Mouse (Mus musculus) forelimb bud, embryonic 11.5 days (tissue): ENCODE measurements around the gene Ddr2.

Source experiments
- DNase-seq: peaks from one replicate; pipeline ENCODE4 v3.0.0-alpha.2; 2012; ENCODE audit warnings: low read depth, low spot score

The Ddr2 gene

DNA sequence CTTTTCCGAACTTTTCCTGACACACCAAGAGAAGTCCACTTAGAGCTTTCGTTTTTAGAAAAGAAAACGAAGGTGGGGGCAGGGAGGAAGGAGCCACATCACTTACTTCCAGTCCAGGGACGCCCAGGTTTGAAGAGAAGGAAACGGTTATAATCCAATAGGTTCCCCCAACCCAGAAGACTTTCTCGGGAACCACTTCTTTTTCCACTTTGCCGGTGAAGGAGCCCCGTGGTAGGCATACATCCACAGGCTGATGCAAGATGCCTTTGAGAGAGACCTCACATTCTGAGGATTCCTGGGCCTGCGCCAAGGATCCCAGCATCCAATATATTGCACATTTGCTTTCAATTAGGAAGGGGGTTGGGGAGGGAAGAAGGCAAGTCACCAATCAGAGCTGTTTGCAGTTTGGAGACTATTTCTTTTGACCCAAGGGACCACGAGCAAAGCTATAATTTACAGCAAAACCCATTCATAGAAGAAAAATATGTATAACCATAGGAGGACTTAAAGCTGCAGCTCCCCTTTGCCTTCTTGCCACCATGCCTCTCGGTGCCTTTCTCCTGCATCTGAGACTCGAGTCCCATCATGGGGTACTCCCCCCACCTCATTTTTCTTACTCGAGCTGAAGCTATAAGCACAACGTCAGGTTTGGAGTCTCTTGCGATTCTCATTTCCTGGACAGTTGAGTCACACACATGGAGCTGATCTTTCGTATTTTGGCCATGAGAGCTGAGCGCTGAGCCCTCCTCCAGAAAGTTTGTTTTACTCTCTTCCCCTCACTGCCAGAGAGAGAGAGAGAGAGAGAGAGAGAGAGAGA is at the start of gene Ddr2:
TSS of gene Ddr2 (minus strand) at position 247 of the 817 bp plus-strand sequence.
- peak; percentile 89 for DNase-seq

DNA sequence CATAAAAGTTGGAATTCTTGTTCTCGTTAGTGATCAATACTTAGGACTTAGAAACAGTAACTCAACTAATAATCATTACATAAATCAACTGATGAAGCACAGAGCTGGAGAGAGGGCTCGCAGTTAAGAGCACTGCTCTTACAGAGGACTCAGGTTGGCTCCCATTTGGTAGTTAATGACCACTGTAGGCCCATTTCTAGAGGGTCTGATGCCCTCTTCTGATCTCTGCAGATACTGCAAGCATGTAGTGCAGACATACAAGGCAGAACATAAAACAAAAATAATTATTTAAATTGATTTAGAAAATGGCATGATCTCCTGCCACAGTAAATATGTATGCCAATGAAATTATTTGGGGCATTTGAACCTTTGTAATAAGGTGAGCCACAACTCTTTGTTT is 49.1 kb upstream of the Ddr2 start:
- no peak for DNase-seq

DNA sequence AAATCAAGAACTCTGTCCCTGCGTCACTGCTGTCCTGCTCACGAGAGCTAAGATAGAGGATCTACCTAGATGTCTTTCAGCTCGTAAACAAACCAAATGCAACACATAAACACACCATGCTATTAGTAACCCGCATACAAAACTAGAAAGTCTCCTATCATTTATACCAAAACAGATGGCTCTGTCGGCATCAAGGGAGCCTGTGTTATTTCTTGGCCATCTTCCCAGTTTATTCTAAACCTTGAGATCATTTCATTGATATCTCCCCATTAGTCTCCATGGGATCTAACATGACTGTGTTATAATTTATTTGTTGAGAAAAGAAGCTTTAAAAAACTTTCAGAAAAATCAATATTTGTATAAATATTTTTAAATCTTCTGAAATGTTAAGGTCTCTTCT is 45.2 kb upstream of the Ddr2 start:
- DNase-seq: no peak

DNA sequence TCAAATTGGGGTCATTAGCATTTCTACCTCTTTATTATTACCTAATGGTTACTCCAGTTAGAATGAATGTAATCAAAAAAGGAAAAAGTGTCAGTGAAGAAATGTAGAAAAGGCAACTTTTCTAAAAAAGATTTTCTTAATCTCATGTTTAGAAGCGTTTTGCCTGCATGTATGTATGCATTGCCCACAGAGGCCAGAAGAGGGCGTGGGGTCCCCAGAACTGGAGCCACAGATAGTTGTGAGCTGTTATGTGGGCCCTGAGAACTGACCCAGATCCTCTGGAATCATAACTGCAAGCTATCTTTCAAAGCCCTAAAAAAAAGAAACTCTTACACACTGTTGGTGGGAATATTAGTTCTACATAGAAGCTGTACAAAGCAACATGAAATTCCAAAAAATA is 44.7 kb upstream of the Ddr2 start:
- no peak for DNase-seq

DNA sequence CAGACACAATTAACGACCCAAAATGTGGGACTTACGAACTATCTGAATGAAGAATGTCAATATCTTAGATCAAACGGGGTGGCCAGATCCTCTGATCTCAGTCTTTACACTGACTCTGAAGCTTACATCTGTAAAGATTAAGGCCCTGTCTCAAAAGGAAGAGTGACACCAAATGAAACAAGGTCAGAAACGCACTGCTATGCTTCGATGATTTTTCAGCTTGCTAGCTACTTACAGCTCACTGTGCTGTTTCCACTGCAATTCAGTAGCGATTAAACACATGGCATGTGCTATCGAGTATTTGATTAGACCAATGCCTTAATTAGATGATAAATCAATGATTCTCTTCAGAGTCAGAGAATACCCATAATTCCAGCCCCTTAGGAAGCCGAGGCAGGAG is 43.4 kb upstream of the Ddr2 start:
- DNase-seq: no peak

DNA sequence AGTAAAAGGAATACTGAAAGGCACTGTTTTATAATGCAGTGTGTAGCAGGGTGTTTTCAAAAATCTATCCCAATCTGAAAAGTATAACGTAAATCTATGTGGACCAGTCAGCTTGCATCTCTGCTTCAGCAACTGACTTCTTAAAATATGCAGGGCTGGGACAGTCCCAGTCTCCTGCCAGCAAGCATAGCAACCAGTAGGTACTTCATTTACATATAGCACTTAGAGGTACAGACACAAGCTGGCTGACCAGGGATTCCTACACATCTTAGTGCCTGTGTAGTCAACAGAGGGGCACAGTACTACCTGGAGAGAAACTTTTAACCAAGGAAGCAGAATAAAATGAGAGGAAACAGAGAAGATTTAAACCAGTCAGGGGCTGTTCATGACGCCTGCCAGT is 42.0 kb upstream of the Ddr2 start:
- no peak for DNase-seq

DNA sequence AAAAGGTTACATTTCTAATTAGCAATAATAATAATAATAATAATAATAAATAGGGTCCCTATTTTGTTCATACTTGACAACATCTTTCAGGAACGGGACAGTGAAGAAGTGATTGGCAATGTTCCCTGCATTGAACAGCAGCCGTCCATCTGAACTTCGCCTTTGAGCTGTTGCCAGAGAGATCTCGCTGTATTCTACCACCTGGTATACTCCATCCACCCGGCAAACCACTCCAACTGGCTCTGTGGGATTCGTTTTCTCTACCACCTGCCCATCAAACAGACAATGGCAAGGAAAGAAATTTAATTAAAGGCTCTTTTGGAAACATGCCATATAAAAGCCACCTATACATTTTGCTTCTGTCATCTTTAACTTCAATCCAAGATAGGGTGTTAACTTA is 40.3 kb upstream of the Ddr2 start:
- DNase-seq: no peak

DNA sequence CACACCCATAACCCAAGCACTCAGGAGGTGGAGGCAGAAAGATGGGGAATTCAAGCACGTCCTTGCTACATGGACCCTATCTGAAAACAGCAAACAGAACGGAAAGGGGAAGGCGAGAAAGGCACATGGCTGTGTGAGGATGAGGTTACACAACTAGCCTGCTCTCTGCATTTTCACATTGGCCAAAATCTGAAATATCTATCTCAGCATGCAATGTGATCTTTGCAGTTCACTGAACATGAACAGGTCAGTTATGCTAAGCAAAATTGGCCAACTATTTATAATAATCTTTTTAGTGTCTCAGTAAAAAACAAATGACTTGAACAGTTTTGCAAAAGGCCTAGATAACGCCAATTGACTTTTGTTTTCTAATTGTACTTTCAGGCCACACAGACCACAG is 39.2 kb upstream of the Ddr2 start:
- no peak for DNase-seq

DNA sequence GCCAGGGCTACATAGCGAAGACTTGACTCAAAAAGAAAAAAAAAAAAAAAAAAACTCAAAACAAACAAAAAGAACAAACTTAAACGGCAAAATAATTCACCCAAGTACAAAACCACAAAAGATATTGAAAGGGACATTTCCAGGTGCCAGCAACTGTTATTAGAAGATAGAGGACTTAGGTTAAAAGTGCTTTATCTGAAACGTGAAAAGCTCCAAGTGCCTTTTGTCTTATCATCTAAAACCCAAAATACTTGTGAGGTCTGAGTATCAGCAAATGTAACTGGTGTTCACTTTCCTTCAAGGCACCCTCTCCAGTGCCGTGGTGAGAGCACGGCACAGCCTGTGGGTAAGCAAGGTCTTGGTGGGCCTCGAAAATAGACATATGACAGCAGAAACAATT is 38.0 kb upstream of the Ddr2 start:
- no peak for DNase-seq

DNA sequence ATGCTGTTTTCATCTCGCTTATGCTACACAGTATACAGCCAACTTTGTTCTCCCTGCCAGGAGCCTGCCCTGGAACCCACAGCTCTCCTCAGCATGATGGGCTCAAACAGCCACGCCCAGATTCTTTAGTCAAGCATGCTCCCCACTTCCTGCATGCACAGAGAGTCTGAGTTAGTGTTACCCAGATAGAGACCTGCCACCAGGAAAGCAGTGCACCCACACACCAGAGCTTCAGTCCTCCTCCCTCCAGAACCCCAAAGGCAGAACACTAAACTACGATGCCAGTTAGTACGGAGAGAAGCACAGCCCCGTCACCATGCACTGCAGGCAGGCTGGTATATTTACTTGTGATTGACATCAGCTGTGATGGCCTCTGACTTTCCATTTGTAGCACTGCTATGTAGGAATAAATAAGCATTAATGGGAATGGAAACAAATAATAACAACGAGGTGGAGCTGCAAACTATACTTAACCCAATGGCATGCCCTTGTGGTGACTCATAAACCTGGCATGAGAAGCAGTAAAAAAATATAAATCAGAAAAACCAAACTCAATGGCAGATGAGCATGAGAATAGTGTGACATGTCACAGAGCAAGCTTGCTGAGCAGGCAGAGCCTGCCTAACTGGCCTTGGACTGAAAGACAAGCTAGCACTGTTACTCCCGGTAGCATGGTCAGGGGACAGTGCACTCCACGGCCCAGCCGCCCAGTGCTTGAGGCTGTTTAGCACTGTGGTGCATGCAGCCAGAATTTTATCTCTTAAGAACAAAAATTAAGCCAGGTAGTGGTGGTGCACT is 37.3 kb upstream of the Ddr2 start:
- no peak for DNase-seq

DNA sequence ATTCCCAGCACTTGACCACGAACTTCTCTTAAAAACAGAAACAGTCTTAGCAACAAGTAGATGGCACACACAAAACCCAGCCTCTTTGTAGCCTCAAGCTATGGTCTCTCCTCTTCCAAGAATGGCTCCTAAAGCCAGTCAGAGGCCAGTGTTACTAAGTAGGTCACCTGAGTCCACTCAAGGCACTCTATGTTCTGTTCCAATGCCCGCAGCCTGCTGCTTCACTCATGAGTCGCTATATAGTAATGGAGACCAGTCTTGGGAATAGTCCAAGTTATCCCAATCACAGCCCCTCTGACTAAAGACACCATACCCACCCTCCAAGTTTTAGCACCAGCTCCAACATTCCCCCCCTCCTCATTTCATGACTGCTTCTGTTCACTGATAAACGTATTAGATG is 35.0 kb upstream of the Ddr2 start:
- DNase-seq: no peak

DNA sequence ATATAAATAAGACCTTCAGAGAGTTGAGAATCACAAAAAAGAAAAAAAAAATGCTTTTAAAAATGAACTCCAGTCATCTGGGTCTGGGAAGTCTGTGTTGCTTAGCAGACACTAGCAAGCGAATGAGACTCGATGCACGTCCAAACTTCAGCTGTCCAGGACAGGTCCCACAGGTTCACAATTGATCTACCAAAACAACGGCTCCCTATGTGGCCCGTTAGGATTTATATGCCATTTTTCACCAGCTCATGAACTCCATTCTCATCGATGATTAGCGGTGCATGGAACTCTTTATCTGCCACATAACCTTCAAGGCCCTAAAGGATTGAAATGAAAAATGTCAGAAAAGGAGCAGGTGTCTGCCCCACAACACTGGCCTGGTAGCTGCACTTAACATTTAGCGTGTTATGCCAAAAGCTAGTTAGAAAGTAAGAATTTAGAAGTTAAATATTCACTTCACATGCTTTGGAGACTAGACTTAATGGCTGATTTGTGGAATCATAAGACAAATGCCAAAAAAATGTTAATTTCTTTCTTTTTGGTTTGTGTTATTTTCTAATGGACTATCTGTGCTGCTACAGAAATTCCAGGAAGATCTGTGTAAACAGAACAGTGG is 31.8 kb upstream of the Ddr2 start:
- no peak for DNase-seq

DNA sequence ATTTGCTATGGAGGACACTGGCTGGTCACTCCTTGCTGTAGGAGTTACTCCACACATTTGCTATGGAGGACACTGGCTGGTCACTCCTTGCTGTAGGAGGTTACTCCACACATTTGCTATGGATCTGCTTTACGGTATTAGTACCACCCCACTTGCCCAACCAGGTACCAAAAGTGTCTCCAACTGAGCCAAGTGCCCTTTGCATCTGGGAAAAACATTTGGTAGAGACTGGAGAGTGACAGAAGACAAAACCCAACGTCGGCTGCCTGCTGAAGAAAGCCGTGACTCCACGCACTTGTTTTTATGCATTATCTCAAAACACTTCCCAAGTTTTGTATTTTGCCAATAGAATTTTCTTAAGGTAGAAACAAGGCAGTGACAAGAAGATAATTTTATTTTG is 31.1 kb upstream of the Ddr2 start:
- DNase-seq: no peak

DNA sequence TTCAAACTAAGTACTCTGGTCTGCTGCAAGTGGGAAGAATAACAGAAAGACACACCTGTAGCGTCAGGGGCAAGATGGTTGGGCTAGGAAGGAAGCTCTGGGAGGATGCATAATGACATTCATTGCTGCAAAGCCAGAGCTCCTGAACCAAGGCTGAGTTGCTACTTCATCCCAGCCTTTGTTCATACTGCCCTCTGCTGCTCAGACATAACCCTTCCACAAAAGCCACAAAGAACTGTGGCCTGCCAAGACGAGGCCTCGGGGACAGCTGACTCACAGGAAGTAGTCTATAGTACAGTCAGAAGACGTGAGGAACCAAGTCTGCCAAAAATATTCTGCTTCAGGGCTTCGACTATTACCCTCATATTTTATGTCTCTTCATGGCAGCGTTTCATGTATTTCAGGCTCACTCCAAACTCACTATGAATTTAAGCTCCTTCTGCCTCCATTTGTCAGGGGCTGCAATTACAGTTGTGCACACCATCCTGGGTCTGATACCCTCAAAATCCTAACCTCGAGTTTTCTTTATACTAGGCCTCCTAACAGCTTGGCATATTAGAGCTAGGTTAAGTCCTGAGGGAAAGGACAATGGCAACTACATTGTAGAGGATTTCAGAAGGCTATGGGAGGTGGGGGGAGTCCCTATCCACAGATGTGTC is 25.9 kb upstream of the Ddr2 start:
- peak; percentile 74 for DNase-seq

DNA sequence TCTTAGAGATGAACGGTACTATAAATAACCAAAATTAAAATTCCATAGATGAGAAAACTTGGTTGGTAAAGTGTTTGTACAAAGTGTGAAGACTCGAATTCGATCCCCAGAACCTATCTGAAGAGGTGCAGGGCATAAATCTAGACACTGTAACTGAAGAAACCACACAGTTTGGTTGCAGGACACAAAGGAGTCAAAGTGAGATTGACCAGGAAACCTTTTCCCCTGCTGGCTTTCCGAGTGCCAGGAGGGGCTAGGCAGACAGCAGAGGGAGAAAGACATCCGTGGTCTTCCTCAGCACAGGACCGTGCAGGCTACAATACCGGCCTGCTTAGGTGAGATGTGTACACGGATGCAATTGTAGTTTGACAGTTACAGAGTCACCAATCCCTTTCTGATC is 23.7 kb upstream of the Ddr2 start:
- DNase-seq: no peak

DNA sequence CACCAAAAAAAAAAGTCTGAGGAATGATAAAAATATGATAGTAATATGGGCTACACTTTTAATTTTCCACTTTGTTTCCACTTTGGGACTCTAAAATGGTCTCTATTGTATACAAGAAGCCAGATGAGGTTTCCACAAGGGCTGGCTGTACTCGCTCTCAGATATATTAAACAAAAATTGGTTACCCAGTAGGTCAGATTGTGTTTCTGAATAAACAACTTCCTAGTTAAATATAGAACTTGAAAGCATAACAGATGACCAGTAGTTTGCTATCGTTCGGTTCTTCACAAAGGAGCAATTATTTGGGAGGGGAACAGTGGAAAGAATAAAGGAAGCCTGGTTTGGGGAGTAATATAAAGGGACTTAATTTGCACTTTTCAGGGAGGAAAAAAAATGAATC is 20.4 kb upstream of the Ddr2 start:
- DNase-seq: no peak

DNA sequence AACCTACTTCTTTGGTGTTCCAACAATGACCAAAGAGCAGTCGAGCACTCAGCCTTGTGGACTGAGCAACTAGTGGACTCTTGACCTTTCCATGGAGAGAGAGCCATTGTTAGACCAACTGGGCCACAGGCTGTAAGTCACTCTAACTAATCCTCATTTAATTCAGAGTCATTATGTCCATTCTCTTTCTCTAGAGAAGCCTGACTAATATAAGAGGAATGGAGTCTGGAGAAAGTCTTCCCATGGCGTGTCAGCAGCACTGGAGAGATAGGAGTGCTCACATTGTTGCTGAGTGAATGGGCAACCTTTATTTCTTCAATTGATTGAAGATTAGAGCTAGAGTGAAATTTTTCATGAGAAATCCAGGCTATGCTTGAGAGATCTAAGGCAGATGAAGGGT is 14.1 kb upstream of the Ddr2 start:
- no peak for DNase-seq

DNA sequence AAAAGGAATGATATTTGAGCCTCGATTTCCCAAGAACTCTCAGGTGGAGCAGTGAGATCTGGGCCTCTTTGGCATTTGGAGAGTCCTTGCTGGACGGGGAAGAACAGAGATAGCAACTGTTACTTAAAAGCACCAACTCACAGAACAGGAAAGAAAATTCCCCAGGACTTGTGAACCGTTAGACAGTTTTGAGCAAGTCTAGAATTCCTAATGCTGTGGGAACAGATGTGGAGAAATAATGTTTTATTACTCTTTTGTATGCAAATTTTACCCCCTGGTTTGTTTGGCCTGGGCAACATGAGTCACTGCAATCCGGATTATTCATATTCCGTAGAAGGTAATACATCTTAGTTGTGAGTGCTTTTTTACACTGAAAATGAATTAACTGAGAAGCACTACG is 3.1 kb upstream of the Ddr2 start:
- no peak for DNase-seq

DNA sequence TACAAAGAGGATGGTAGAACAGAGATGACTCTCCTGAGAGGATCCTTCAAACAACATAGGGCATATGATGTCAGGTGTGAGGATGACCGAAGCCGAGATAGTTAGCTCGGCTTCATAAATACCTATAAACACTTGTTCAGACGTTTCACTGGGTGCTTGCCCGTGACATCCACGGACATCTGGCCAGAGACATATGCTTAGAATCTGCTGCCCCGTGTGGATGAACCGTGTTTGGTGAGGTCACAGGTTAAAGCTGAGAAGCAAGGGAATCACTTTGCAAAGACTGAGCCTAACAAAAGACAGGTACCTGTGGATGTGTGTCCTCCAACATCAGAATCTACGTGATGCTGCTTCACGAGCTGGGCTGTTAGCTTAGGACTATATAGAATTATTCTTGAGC is 1.7 kb upstream of the Ddr2 start:
- no peak for DNase-seq

DNA sequence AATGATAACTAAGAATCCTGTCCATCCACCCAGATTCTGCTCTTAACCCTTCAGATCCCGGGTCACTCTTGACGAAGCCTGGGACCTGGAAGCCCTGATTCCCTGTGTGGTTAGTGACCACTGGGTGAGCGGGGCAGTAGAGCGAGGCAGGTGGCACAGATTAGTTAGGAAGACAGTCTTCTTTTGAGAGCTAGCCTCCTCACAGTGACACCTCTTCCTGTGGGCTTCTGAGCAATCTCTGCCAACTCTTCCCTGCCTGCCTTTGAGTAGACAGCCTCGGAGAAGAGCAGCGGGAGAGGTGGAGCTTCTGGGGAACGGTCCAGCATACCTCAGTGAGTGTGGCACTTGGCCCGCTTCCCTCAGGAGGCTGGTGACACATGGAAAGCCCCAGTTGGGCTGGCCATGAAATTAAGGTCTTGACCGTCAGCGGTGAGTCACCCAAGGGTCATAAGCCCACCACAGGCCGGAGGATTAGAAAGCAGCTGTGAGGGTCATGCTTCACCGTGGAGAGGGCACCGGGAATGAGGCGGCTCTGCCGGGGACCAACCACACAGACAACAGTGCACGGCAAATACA is 1.2 kb upstream of the Ddr2 start:
- no peak for DNase-seq

DNA sequence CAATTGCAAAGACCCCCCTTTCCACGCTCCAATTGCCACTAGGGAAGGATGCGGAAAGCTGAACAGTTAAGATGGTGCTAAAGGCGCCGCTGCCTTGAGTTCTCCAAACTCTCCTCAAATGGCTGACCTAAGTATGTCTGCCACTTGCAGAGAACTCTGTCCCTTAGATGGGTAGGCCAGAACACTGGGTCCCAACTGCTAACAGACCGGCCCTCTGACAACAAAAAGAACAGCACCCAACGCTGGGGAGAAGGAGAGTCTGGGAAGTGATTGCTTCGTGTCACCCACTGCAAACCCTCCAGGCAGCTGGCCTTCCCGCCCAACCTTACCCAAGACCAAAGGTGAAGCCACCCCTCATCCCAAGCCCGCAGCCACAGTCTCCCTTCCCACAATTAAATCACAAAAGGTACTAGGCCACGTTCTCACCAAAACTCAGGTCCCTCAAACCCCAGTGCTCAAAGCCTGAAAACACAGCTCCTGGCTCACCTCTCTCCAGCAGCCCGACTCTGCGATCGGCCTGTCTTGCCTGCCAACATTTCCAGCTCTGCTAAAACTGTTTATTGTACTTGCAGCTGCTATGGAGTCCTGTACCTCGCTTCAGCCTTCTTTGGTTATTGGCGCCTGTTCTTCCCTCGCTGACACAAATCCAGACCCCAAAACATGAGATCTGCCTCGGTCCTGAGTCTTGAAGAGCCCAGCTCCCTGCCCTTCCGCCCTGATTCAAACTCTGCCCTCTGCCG is 616 bp downstream of the Ddr2 start:
- peak; percentile 42 for DNase-seq
